Mouse (Mus musculus) heart, embryonic 16.5 days (tissue): ENCODE results near the gene Cfap61. TPM values are rescaled to one million over a fixed set of nuclear protein-coding genes. Genes with fewer than 3 reads are reported as not detected.

Experiments used
- ATAC-seq: fragments of 200-750 bp; cut with Nextera tagmentation; replicated peaks from 2 replicates; pipeline ENCODE4 v1.8.0; 2017; ENCODE audit warnings: moderate number of reproducible peaks; ENCODE audit not compliant: insufficient read depth, low FRiP score; ENCODE audit errors: extremely low read depth
- H3K27ac ChIP-seq: fragments of 300-500 bp; sonication (generic); 2 replicates; pipeline ENCODE4 v1.5.1; 2014; ENCODE audit warnings: mild to moderate bottlenecking, low read length, control low read depth, moderate library complexity
- H3K27me3 ChIP-seq: fragments of 300-500 bp; sonication (generic); 2 replicates; pipeline ENCODE4 v1.6.1; 2014; ENCODE audit warnings: low read length, mixed read lengths; ENCODE audit not compliant: control insufficient read depth, insufficient read depth
- H3K36me3 ChIP-seq: fragments of 300-500 bp; sonication (generic); 2 replicates; pipeline ENCODE4 v1.6.1; 2014; ENCODE audit not compliant: control insufficient read depth, insufficient read depth
- H3K4me1 ChIP-seq: fragments of 300-500 bp; sonication (generic); 2 replicates; pipeline ENCODE4 v1.6.1; 2014; ENCODE audit warnings: low read length, mixed read lengths; ENCODE audit not compliant: control insufficient read depth, insufficient read depth
- H3K4me2 ChIP-seq: fragments of 300-500 bp; sonication (generic); 2 replicates; pipeline ENCODE4 v1.6.1; 2014; ENCODE audit warnings: low read depth, mild to moderate bottlenecking, control low read depth, low read length
- H3K4me3 ChIP-seq: fragments of 300-500 bp; sonication (generic); 2 replicates; pipeline ENCODE4 v1.5.1; 2014; ENCODE audit warnings: mild to moderate bottlenecking, control low read depth, low read length
- H3K9ac ChIP-seq: fragments of 300-500 bp; sonication (generic); 2 replicates; pipeline ENCODE4 v1.6.1; 2014; ENCODE audit warnings: low read length, control low read depth
- H3K9me3 ChIP-seq: fragments of 300-500 bp; sonication (generic); replicated peaks from 2 replicates; pipeline ENCODE4 v1.6.1; 2016; ENCODE audit warnings: low read length; ENCODE audit not compliant: control insufficient read depth
- WGBS: fragments of 180-500 bp; shearing (Covaris S2); extraction: QIAGEN DNeasy Blood & Tissue Kit; methylation state at CpG from one replicate; pipeline ENCODE4 v1.1.7; 2014; 5-methylcytosine and 5-hydroxymethylcytosine counted together
- polyA plus RNA-seq: library from polyadenylated mRNA; unstranded; fragments of >200 nt; fragmentation: Nextera tagmentation; extraction: Ambion mirVana; gene quantifications from 2 replicates; pipeline ENCODE4 v1.2.1, GENCODE M21; 2015

The Cfap61 gene
- polyA plus RNA-seq, 1 experiment from 2014 or later, result 0.80 TPM

DNA sequence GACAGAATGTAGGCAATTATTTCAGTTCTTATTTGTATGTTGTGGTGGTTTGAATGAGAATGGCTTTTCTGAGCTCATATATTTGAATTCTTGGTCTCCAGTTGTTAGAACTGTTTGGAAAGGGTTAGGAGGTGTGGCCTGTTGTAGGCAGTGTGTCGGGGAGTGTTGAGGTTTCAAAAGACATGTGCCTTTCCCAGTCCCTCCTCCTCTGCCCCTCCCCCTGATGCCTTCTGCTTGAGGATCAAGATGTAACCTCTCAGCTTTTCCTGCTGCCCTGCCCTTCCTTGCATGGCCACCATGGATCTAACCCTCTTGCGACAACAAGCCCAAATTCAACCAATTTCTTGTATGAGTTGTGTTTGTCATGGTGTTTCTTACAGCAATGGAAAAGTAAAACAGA is 53.2 kb downstream of the Cfap61 start:
- Histone ChIP-seq H3K27ac (no peak overlapping the region), H3K27me3 (no peaks in the 10 kb centered on the region), H3K36me3 (no peaks in the 10 kb centered on the region), H3K9ac (no peak overlapping the region), H3K4me3 (no peak overlapping the region), H3K4me2 (no peak overlapping the region), H3K4me1 (no peaks in the 10 kb centered on the region), H3K9me3 (no peaks in the 10 kb centered on the region)
- ATAC-seq, result no peak
- 79% methylated on average over 2 of the region's 2 CpGs for WGBS

GRCm38 (mm10) chr2:145990446-145990845 is 55.9 kb downstream of the Cfap61 start:
- Histone ChIP-seq H3K27ac (no peak overlapping the region), H3K4me1 (no peaks in the 10 kb centered on the region), H3K9me3 (no peaks in the 10 kb centered on the region), H3K4me2 (no peak overlapping the region), H3K4me3 (no peak overlapping the region), H3K9ac (no peak overlapping the region), H3K27me3 (no peaks in the 10 kb centered on the region), H3K36me3 (no peaks in the 10 kb centered on the region)
- 84% methylated on average over 2 of the region's 2 CpGs for WGBS
- ATAC-seq, result no peak

DNA sequence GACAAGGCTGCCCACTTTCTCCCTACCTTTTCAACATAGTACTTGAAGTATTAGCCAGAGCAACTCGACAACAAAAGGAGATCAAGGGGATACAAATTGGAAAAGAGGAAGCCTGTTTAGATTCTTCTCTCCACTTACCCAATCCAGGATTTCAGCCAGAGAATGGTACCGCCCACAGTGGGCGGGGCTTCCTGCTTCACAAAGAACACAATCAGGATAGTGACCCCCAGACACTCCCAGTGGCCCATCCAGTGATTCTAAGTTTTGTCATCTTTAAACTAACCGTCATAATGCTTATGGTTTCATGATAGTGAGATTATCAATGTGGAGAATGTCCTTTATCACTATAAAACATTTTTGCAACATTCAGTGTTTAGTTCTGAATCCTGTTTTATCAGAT is 61.9 kb downstream of the Cfap61 start:
- no peak for ATAC-seq
- H3K4me3 ChIP-seq, result no peak overlapping the region
- no peaks in the 10 kb centered on the region for H3K4me1 ChIP-seq
- 70% methylated on average over 4 of the region's 4 CpGs for WGBS
- no peaks in the 10 kb centered on the region for H3K27me3 ChIP-seq
- no peaks in the 10 kb centered on the region for H3K36me3 ChIP-seq
- no peak overlapping the region for H3K9ac ChIP-seq
- no peaks in the 10 kb centered on the region for H3K9me3 ChIP-seq
- no peak overlapping the region for H3K27ac ChIP-seq
- no peak overlapping the region for H3K4me2 ChIP-seq

DNA sequence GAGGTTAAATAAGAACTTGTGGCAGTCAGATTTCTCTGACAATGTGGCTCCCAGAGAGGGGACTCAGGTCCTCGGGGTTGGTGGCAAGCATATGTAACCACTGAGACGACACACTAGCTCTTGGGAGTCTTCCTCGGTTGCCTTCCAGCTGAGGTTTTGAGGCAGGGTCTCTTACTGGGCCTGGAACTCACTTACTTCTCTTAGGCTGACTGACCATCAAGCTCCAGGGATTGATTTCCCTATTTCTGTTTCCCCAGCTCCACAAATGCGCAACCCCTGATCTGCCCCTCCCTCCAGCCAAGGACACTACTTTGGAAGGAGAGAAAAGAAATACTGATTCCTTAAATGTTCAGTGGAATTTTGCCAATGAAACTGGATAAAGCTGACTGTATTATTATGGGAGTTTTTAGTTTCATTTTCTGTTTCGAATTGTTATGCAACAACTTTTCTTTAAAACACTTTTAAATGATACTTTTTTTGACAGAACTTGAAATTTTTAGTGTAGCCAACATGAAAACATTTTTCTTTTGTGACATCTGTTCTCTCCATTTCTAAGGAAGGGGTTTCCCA is 63.5 kb downstream of the Cfap61 start:
- no peaks in the 10 kb centered on the region for H3K36me3 ChIP-seq
- no peak for ATAC-seq
- no peak overlapping the region for H3K9ac ChIP-seq
- no peaks in the 10 kb centered on the region for H3K4me1 ChIP-seq
- H3K9me3 ChIP-seq, result no peaks in the 10 kb centered on the region
- 81% methylated on average over 5 of the region's 5 CpGs for WGBS
- H3K27me3 ChIP-seq, result no peaks in the 10 kb centered on the region
- no peak overlapping the region for H3K4me2 ChIP-seq
- H3K4me3 ChIP-seq, result no peak overlapping the region
- no peak overlapping the region for H3K27ac ChIP-seq

DNA sequence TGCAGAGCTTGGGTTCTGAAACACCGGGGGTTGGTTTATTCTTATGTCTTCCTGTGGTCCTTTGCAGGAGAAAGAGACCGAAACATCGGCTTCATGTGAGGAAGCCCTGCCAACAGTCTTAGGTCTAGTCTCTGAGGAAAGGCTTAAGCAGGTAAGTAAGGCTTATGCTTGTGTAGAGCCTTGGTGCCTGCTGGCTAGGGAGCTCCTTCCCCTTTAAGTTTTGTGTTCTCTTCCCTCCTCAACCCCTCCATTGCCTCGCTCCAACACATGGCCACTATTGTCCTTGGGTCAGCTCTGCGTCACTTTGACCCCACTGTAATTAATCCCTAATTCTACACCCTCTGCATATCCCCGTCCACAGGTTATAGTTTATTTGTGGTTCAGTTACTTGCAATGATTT is 74.2 kb downstream of the Cfap61 start:
- Histone ChIP-seq H3K27me3 (no peaks in the 10 kb centered on the region), H3K36me3 (no peaks in the 10 kb centered on the region), H3K27ac (no peak overlapping the region), H3K9ac (no peak overlapping the region), H3K4me3 (no peak overlapping the region), H3K9me3 (no peaks in the 10 kb centered on the region), H3K4me2 (no peak overlapping the region), H3K4me1 (0 out of 2 replicates have a peak, but pooled peaks cover 2% of the 10 kb centered on the region)
- ATAC-seq, result no peak
- 87% methylated on average over 6 of the region's 6 CpGs for WGBS

GRCm38 (mm10) chr2:146009596-146010349 is 75.2 kb downstream of the Cfap61 start:
- Histone ChIP-seq H3K36me3 (no peaks in the 10 kb centered on the region), H3K27me3 (no peaks in the 10 kb centered on the region), H3K9ac (no peak overlapping the region), H3K4me3 (no peak overlapping the region), H3K4me1 (0 out of 2 replicates have a peak, but pooled peaks cover 2% of the 10 kb centered on the region), H3K9me3 (no peaks in the 10 kb centered on the region), H3K4me2 (no peak overlapping the region), H3K27ac (no peak overlapping the region)
- ATAC-seq, result no peak
- WGBS, result 44% methylated on average over 2 of the region's 2 CpGs

DNA sequence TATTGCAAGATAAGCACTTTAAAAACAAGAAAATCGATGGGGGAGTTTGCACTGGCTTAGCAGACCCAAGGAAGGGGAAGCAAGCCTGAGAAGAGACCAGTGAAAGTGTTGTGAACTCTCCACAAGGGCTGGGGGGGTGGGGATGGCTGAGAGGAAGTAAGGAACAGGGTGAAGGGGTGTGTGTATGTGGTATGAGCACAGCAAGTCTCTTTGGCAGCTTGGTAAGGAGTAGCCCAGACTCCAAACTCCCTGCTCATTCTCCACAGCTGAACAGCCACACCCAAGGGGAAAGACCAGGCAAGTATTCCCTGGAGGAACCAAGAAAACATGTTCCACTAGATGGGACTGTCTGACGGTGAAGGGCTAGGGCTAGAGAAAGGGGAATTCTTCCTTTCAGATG is 76.2 kb downstream of the Cfap61 start:
- H3K4me2 ChIP-seq, result no peak overlapping the region
- H3K4me1 ChIP-seq, result 0 out of 2 replicates have a peak, but pooled peaks cover 2% of the 10 kb centered on the region
- H3K27ac ChIP-seq, result no peak overlapping the region
- H3K27me3 ChIP-seq, result no peaks in the 10 kb centered on the region
- H3K4me3 ChIP-seq, result no peak overlapping the region
- no peaks in the 10 kb centered on the region for H3K9me3 ChIP-seq
- H3K36me3 ChIP-seq, result no peaks in the 10 kb centered on the region
- ATAC-seq, result no peak
- WGBS, result 24% methylated on average over 2 of the region's 2 CpGs
- H3K9ac ChIP-seq, result no peak overlapping the region

DNA sequence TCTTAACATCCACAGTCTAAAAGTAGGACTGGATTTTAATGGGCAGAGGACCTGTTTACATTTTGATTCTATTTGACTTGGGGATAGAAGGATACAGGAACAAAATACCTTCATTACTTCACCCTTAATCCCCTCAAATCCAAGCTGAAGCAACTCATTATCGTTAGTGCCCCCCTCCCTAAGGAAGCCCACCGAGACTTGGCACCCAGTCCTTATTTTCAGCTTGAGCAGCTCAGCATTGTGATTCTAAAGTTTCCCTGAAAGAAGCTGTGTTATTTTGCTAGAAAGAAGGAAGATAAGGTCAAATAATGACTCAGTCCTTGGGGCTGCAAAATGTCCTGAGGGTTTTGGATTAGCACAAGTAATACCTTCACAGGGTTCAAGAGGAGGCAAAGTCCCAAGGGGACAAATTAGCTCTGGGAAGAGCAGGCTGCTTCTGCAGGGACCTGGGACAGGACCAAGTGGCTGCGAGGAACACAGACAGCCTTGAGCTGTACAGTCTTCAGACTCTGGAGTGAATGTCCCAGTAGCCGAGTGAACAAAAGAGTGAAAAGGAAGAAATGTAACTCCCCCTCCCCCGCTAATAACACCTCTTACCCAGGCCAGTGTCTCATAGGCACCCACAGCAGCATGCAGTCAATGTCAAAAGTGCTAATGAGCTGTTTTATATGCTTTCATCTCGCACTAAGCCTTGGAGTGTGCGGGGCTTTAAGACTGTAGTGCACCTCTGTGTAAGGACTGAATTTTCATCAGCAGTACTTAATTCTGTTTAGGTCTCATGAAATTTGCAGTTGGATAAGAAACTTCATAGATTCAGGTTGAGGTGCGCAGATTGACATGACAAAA is 81.0 kb downstream of the Cfap61 start:
- Histone ChIP-seq H3K9me3 (no peaks in the 10 kb centered on the region), H3K9ac (no peak overlapping the region), H3K27me3 (no peaks in the 10 kb centered on the region), H3K36me3 (no peaks in the 10 kb centered on the region), H3K4me1 (0 out of 2 replicates have a peak, but pooled peaks cover 2% of the 10 kb centered on the region), H3K27ac (no peak overlapping the region), H3K4me3 (no peak overlapping the region), H3K4me2 (no peak overlapping the region)
- no peak for ATAC-seq
- WGBS, result 59% methylated on average over 8 of the region's 8 CpGs

GRCm38 (mm10) chr2:146022846-146023245 is 88.3 kb downstream of the Cfap61 start:
- H3K4me2 ChIP-seq, result no peak overlapping the region
- no peak overlapping the region for H3K4me3 ChIP-seq
- H3K9ac ChIP-seq, result no peak overlapping the region
- ATAC-seq, result no peak
- 69% methylated on average over 6 of the region's 6 CpGs for WGBS
- no peaks in the 10 kb centered on the region for H3K36me3 ChIP-seq
- no peak overlapping the region for H3K27ac ChIP-seq
- H3K4me1 ChIP-seq, result no peaks in the 10 kb centered on the region
- no peaks in the 10 kb centered on the region for H3K27me3 ChIP-seq
- H3K9me3 ChIP-seq, result no peaks in the 10 kb centered on the region
